Mouse (Mus musculus): ENCODE data around the gene Adarb2.

Adarb2 gene

DNA sequence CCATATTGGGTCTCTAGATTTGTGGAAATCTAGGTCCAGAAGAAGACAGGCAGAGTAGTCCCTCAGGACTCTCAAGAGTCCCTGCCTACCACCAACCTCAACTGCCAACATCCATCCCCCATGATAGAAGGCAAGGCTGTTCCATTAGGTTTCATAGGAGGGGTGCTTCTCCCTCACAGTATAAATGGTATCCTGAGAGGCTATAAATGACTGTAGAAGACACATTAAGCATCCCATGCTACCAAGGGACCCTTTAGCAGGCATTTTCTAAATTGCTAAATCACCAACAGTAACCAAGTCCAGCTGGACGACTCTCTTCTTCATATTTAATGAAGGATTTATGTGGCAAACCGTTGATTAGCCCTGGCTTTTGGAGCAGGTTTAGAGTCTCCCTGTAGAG lies 446.6 kb downstream of the Adarb2 start:
- in situ Hi-C loops (cut with MboI, MseI) = no loop called here

DNA sequence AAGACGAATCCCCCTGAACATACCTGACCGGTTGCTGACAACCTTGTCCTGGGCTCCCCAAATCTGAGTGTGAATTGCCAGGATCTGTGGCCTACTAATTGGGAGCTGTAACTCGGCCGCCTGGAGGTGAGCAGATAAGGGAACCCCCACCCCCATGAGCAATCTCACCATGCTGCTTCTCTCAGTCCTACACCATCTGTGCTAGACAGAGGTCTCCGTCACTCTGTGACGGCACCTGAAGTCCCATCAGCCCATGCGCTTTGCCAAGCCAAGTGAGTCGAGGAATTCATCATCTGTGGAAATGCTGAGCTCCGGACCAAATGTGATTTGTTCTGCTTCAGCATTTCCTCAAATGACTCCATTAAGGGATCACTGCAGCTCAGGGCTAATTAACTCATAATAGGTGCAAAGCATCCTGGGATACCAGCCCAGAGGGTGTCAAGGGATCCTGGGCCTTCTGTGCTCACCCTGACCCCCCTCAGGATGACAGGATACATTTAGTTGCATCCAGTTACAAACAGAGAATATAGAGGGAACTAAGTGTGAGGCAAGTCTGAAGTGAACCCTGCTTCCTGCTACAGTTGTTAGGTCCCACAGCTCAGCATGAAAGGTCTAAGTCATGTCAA lies 462.1 kb downstream of the Adarb2 start:
- in situ Hi-C loops (cut with MboI, MseI) = no loop called here

DNA sequence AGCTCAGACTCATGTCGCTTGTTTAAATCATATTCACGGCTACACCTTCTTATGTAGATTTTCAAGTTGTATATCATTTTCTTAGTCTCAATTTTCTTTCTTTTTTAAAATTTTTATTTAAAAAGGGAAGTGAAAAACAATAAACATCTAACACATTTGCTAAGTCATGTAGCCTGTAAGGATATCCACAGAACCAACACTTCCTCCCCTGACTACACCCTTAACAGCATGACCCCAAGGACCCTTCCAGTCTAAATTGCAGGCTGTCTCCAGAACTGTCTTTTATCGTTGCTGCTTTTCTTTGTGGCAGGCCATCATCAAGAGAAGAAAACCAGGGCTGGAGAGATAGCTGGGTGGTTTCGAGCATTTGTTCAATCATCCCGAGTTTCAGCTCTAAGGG lies 474.5 kb downstream of the Adarb2 start:
- in situ Hi-C loops (cut with MboI, MseI) = no loop called here

DNA sequence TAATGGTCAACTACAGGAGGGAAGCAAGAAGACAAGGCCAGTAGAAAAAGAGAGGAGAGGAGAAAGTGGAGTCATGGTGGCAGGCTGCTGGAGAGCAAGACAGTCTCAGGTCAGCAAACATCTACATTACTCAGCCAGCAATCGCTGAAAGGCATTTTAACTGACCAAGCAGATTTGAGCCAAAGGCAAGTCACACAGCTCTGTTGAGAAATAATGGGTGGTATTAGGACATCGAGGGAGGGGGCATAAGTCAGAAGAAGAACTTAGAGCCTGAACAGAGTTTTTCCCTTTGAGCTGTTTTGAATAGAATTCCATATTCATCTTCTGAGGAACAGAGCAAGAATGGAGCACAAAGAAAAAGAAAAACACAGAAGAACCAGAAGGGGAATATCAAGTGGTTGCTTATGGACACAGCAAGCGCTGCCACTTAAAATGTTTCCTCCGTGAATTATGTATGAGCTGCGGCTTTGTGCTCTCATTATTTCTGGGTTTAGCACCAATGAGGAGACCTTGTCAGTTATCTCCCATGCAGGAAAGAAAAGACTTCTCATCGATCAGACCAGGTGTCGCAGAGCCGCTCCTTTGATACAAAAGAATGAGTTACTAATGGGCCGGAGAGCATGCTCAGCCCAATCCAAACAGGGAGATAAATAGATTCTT lies 477.9 kb downstream of the Adarb2 start:
- in situ Hi-C loops (cut with MboI, MseI) = no loop called here

DNA sequence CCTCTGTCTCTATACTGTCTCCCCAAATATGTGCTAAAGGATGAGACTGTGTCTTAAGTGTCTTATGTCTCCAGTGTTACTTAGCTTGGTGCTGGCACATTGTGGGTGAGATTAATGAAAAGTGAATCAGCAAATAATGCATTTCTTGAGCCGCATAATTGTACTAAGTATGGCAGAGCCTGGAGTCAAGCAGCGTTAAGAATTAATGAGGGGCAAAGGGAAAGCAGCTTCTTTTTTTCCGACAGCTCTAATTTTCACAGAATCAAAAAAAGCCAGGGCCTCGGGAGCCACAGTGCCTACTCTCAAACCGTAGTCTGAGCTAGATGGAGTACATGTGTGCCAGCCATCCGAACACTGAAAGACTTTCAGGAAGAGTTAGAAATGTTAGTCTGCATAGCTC lies 488.8 kb downstream of the Adarb2 start:
- in situ Hi-C loops (cut with MboI, MseI) = no loop called here

DNA sequence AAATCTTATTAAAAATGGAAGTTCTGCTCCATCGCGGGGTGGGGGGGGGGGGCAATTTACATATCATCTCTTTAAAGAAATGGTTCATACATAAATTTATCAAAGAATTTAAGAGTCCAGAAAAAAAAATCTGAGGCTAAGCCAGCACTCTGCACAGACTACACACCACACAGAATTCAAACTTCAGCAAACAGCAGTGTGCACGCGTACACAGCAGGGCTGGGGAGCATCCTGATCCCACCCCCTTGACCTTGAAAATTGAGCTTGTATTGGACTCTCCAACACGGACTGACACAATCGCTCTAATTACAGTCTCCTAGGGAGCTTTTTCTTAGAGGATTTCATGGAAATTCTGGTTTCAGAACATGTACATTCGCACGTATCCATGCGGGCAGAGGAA lies 490.1 kb downstream of the Adarb2 start:
- in situ Hi-C loops (cut with MboI, MseI) = no loop called here

DNA sequence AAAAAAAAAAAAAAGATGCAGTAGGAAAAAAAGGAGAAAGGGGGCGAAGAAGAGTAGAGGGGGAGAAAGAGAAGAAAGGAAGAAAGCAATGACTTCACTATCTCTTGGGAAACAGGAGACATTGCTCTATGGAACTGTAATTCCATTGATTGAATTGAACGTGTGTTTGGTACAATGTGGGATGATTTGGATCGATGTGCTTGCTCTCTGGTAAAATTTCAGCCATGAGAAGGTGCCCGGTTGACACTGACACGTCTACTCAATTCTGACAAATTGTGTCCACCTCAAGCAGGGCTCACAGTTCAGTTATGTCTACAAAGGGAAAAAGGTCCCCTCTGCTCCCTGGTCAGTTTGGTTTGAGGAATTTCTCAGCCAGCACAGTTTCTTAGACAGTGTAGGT lies 495.8 kb downstream of the Adarb2 start:
- in situ Hi-C loops (cut with MboI, MseI) = no loop called here

DNA sequence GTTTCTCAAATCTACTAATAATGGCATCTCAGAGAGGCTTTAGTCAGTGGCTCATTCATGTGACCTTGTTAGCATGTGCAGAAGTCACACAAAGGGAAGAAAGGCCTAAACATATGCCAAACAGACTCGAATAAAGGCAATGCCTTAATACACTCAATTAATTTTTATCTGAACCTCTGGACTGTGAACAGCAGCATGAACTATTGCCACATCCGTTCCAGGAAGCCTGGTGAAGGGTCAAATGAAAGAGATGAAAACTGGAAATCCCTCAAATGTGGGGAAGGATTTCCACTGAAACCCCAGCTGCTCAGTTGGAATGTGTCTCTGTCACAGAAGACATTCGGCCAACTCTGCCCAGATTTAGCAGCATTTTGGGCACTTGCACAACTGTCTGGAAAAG lies 497.2 kb downstream of the Adarb2 start:
- in situ Hi-C loops (cut with MboI, MseI) = loop anchor here in 1 of 2 experiments (25.0 kb wide), 1 partner anchor 1262 kb away; no protein-coding TSS in a partner anchor

DNA sequence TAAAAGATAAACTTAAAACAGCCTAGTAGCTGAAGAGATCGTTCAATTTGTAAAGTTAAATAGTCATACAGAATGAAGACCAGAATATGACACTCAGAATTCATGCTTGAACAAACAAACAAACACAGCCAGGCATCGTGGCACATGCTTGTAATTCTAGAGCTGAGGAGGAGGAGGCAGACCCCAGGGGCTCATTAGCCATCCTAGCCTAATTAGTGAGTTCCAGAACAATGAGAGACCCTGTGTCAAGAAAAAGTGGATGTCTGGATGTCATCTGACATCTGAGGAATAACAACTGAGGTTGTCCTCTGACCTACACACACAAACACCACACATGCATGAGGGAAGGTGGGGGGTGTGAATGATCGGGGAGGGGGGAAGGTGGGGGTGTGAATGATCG lies 498.3 kb downstream of the Adarb2 start:
- in situ Hi-C loops (cut with MboI, MseI) = loop anchor here in 1 of 2 experiments (25.0 kb wide), 1 partner anchor 1261 kb away; no protein-coding TSS in a partner anchor

DNA sequence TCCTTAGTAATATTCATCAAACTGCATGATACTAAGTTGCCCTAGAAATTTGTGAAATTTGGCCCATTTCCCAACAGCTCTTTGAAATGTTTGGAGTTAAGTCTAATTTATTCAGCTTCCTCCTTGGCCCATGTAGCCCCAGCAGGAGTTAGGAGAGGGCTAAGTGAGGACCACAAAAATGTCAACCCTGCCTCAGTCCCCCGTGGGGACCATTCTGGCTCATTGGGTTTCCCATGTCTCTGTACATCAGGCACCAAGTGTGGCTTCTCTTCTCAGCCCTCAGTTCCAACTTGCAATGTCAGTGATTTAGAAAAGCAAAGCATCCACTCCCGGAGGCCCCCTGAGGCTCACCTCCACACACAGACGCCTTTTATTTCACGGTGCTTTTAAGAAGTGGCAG lies 502.6 kb downstream of the Adarb2 start:
- in situ Hi-C loops (cut with MboI, MseI) = loop anchor here in 1 of 2 experiments (25.0 kb wide), 1 partner anchor 1257 kb away; no protein-coding TSS in a partner anchor

DNA sequence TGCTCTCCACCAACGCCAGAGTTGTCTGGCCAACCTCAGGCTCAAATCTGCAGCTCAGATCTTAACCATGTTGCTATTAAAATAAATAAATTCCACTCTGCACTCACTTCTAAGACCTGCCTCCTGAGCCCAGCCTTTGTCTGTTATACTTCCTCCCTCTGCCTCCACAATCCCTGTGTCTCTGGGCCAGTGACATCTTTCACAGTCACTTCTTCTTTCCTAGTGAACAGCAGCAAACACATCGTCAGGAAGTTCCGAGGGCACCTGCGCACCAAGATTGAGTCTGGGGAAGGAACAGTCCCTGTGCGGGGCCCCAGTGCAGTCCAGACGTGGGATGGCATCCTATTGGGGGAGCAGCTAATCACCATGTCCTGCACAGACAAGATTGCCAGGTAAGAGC lies 510.7 kb downstream of the Adarb2 start:
- in situ Hi-C loops (cut with MboI, MseI) = loop anchor here in 1 of 2 experiments (25.0 kb wide), 1 partner anchor 1249 kb away; no protein-coding TSS in a partner anchor

DNA sequence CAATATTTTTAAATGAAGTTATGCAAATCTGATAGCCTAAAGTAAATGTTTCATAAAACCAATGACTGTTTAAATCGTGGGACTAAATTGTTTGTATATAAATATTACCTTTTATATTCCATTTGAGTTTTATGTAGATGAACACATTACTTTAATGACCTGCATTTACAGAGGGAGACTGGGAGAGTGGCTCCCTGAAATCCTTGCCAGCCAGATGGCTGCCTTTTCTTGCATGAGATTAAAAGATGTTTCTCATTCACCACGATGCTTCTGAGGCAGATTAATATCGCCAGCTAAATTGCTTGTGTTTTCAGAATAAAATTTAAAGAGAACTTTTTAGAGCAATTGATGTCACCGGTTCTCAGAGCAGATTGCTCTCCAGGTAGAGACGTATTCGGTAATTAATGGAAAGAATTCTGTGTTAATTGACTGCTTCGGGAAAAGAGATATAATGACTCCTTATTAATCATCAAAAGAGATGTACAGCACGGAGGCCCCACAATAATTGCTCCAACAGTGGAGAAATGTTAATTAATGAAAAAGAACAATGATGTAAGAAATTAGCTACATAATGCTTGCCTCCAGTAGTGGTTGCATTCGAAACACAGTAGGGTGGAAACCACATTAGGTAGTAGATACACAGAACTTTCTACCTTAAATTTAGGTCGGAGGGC lies 527.4 kb downstream of the Adarb2 start:
- in situ Hi-C loops (cut with MboI, MseI) = no loop called here

DNA sequence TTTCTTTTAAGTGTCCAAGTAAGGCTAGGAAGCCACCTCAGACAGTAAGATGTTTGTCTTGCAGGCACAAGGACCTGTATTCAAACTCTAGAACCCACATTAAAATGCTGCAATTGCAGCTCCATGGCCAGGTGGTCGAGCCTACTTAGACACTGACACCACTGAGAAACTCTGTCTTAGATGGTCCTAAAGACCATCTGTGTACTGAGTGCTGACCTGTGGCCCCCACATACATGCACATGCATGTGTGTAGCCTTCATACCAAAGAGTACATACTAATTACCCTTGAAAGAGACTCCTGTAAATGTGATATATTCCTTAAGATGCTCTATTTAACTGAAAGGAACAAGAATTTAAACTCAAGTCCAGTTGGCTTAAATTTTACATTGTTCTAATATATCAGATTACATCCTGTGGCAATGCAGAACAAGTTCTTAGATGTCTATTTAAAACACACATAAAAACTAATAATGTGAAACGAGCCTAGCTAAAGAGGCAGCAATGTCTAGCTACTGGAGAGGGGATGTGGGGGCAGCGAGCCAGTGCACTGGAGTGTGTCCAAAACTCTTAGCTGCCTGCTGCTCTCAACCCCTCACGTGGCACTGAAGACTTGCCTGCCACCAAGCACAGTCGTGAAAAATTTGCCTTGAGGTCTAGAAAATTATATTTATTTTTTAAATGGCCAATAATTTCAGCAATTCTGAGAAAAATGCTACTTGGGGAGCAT lies 534.6 kb downstream of the Adarb2 start:
- in situ Hi-C loops (cut with MboI, MseI) = no loop called here

DNA sequence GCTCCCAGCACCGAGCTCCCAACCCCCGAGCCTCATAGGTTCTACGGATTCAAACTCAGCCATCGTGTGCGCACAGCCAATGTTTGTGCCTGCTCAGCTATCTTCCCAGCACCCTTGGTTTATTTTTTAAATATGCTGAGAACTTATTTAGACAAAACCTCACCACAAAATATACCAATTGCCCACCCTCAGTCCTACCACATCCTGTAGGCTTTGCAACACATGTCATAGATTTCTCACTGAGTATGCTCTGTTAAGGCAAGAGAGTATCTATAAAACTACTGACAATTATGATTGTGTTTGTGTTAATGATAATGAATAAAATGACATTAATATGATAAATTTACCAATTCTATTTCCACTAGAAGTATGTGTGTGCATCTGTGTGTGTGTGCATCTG lies 540.1 kb downstream of the Adarb2 start:
- in situ Hi-C loops (cut with MboI, MseI) = no loop called here

DNA sequence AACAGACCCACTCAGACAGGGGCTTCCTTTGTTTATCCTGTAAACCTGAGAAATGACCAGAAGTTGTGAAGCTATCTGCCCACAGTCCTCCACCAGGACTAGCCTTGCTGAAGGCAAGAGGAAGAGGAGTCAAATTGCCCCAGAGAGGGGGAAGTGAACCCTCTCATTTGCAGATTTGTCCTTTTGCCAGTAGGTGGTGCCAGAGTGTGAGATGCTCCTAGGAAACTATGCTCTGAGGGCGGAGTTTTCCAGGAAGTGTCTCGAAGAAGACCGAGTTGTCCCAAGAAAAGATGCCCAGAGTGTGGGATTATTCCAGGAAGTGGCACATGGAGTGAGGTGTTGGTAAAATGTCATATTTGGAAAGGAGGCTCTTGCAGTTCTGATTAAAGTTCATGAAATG lies 541.9 kb downstream of the Adarb2 start:
- in situ Hi-C loops (cut with MboI, MseI) = no loop called here

DNA sequence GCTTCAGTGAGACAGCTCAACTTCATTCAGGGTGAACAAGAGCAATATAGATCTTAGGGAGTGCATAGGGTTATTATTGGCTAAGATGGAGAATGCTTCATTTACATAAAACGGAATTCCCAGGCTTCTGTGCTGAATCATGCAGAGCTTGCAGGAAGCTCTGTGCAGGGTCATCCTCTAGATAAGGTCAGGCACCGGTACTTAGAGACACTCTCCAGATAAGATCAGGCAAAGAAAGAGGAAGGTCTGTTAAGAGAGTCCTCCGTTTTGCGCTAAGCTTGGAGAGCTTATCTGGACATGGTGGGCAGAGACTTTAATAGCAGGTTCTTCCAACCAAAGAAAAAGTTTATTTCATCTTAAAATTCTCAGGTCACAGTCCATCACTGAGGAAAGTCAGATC lies 542.9 kb downstream of the Adarb2 start:
- in situ Hi-C loops (cut with MboI, MseI) = no loop called here

DNA sequence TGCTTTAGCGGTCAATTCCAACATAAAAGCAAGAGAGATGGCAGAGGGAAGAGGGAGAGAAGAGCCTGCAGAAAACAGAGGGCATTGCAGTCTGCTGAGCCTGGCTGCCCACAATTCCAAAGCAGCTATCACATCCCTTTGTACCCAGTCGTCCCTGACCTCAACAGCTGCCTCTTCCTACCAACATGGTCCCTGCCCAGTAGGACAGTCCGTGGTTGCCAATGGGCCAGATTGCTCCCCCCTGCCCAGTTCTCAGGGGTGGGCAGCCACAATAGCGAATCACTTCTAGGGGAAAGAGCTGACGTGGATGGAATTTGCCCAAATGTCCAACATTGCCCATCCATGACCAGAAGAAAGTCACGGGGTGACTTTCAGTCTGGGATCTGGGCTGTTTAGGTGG lies 546.8 kb downstream of the Adarb2 start:
- in situ Hi-C loops (cut with MboI, MseI) = no loop called here

DNA sequence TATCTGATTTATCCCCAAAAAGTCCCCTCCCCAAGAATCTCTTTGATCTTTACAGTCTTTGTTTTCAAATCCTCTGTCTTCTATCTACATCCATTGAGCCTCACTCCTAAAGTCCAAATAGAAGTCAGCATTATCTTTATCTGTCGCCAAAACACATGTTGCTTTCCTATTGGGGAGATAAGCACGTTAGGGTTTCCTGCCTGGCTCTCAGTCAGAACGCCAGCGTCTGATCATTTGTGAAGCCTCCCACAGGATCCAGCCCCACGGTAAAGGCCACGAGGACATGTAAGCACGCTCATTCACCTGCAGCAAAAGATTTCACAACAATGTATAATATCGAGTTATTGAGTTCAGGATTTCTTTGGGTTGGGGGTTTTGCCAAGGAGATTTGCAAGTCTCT lies 558.3 kb downstream of the Adarb2 start:
- in situ Hi-C loops (cut with MboI, MseI) = no loop called here

DNA sequence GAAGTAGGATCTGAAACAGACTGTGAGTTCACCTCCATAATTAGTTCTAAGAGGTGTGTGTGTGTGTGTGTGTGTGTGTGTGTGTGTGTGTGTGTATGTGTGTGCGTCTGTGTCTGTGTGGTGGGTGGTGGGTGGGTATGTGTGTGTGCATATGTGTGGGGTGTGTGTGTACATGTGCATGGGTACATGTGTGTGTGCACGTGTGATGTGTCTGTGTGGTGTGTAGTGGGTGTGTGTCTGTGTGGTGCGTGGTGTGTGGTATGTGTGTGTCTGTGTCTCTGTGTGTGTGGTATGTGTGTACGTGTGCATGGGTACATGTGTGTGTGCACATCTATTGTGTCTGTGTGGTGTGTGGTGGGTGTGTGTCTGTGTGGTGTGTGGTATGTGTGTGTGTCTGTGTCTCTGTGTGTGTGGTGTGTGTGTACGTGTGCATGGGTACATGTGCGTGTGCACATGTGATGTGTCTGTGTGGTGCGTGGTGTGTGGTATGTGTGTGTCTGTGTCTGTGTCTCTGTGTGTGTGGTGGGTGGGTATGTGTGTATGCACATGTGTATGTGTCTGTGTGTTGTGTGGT lies 567.1 kb downstream of the Adarb2 start:
- in situ Hi-C loops (cut with MboI, MseI) = no loop called here

DNA sequence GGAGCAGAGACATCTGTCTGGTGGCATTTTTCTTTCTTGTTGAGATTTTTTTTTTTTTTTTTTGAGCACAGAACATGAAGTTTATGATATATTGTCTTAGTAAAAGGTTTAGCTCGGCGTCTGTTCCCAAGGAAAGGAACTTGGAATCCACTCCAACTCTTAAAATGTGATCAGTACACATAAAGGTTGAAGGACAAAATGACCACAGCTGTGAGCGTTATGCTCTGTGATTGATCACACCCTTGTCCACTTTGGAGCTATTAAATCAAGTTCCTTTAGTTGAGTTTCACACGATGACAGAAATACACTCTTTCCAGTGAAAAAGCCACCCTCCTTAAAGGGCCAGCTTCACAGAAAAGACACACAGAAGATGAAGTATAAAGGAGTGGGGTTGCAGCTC lies 568.0 kb downstream of the Adarb2 start:
- in situ Hi-C loops (cut with MboI, MseI) = no loop called here

DNA sequence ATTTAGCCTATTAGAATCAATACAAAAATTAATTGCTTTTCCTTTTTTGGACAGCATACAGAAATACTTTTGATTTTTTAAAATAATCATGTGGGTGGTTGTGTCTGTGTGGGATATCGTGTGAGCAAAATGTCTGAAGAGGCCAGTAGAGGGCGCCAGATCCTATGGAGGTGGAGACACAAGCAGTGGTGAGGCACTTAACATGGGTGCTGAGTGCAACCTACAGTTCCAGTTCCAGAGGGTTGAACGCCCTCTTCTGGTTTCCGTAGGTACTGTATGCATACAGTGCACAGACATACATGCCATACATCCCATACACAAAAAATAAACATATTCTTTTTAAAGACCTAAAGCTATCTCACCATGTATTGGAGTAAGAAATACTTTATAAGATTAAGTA lies 577.8 kb downstream of the Adarb2 start:
- in situ Hi-C loops (cut with MboI, MseI) = no loop called here

DNA sequence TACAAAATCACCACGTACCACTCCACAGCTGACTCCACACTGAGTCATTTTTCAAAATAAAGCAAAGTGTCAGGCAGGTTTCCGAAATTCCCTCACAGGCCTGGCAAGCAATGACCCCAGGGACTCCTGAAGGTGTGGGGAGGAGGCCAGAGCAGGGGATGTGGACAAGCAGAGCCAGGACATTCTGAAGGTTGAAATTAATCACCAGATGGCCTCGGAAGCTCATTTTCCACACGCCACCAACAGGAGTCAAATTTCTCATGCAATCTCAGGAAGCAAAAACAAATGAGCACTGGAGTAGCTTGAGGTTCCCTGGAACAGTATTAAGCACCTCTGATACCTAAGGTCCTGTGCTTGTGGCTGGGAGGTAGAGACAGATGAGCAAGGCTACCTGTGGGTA lies 580.0 kb downstream of the Adarb2 start:
- in situ Hi-C loops (cut with MboI, MseI) = no loop called here

Measured in T-helper 17 cell (primary cell).